Mouse (Mus musculus): ENCODE data around the gene Unc93b1.
A peak's percentile ranks its signal among the peaks of the same experiment; 100 is the strongest.

- TF ChIP-seq CTCF (IDR thresholded peaks at IDR 0.05; ENCODE audit: borderline replicate concordance, insufficient read depth, low read length) (peak; percentile 78; the same call in 1 of the 2 replicates), POLR2A (IDR thresholded peaks at IDR 0.05; ENCODE audit: low read depth, low read length) (no peak)
Observed at GRCm38 (mm10) chr19:3946715-3947114, 11.7 kb downstream of the Unc93b1 start.
